Mouse (Mus musculus) bone marrow, adult 2 months (tissue): Measurements from ENCODE around the gene Ndnf.

ENCODE experiments used
- CTCF ChIP-seq: fragments of 200-500 bp; IDR thresholded peaks from 2 replicates; pipeline ENCODE4 v1.5.1; 2011; ENCODE audit warnings: low read length, control low read depth; ENCODE audit not compliant: control insufficient read depth, insufficient read depth
- POLR2A ChIP-seq: fragments of 200-500 bp; IDR thresholded peaks from 2 replicates; pipeline ENCODE4 v1.6.1; 2011; ENCODE audit warnings: low read depth, mild to moderate bottlenecking, control low read depth, low read length, borderline replicate concordance; ENCODE audit not compliant: control insufficient read depth

- TF ChIP-seq CTCF (no peak), POLR2A (no peak)
Observed at GRCm38 (mm10) chr6:65663990-65664389, 7.4 kb upstream of the Ndnf start.
